Mouse (Mus musculus) liver, embryonic 15.5 days (tissue): ENCODE measurements around the gene Fam81a. TPM values are rescaled to one million over a fixed set of nuclear protein-coding genes. Genes with fewer than 3 reads are reported as not detected.

Source experiments
- ATAC-seq: fragments of 200-750 bp; cut with Nextera tagmentation; 2 replicates; pipeline ENCODE4 v1.8.0; 2017; ENCODE audit warnings: moderate number of reproducible peaks, mild to moderate bottlenecking, moderate library complexity; ENCODE audit not compliant: insufficient read depth
- H3K27ac ChIP-seq: fragments of 300-500 bp; sonication (generic); replicated peaks from 2 replicates; pipeline ENCODE4 v1.5.1; 2015; ENCODE audit warnings: mild to moderate bottlenecking, inconsistent platforms
- H3K27me3 ChIP-seq: fragments of 300-500 bp; sonication (generic); 2 replicates; pipeline ENCODE4 v1.6.1; 2015; ENCODE audit warnings: mild to moderate bottlenecking, inconsistent platforms
- H3K36me3 ChIP-seq: fragments of 300-500 bp; sonication (generic); replicated peaks from 2 replicates; pipeline ENCODE4 v1.6.1; 2015; ENCODE audit warnings: moderate library complexity, mild to moderate bottlenecking, inconsistent platforms
- H3K4me1 ChIP-seq: fragments of 300-500 bp; sonication (generic); replicated peaks from 2 replicates; pipeline ENCODE4 v1.6.1; 2015; ENCODE audit warnings: inconsistent platforms
- H3K4me2 ChIP-seq: fragments of 300-500 bp; sonication (generic); 2 replicates; pipeline ENCODE4 v1.6.1; 2015; ENCODE audit warnings: moderate library complexity, mild to moderate bottlenecking, inconsistent platforms
- H3K4me3 ChIP-seq: fragments of 300-500 bp; sonication (generic); replicated peaks from 2 replicates; pipeline ENCODE4 v1.5.1; 2015; ENCODE audit warnings: mild to moderate bottlenecking, inconsistent platforms
- H3K9ac ChIP-seq: fragments of 300-500 bp; sonication (generic); 2 replicates; pipeline ENCODE4 v1.6.1; 2015; ENCODE audit warnings: moderate library complexity, mild to moderate bottlenecking, inconsistent platforms
- H3K9me3 ChIP-seq: fragments of 300-500 bp; sonication (generic); replicated peaks from 2 replicates; pipeline ENCODE4 v1.6.1; 2016; ENCODE audit warnings: inconsistent platforms
- WGBS: fragments of 180-500 bp; shearing (Covaris S2); methylation state at CpG from one replicate; pipeline ENCODE4 v1.1.7; 2015; ENCODE audit warnings: mixed read lengths; ENCODE audit not compliant: insufficient replicate concordance; 5-methylcytosine and 5-hydroxymethylcytosine counted together
- polyA plus RNA-seq: library from polyadenylated mRNA; unstranded; fragments of >200 nt; fragmentation: Nextera tagmentation; extraction: Ambion mirVana; gene quantifications from 2 replicates; pipeline ENCODE4 v1.2.1, GENCODE M21; 2015

The Fam81a gene
- polyA plus RNA-seq, 1 experiment from 2014 or later: 0.52 TPM

- H3K27ac ChIP-seq: no peak overlapping the region
- no peak for ATAC-seq
- no peak overlapping the region for H3K9ac ChIP-seq
- peaks cover 2% of the 10 kb centered on the region; the same call in 1 of the 2 replicates for H3K4me1 ChIP-seq
- peak overlapping the region; percentile 53 for H3K4me3 ChIP-seq
- no peaks in the 10 kb centered on the region for H3K9me3 ChIP-seq
- H3K4me2 ChIP-seq: peak overlapping the region; percentile 62
- WGBS: under 1% methylated on average over 85 of the region's 87 CpGs
- no peaks in the 10 kb centered on the region for H3K36me3 ChIP-seq
- peaks cover 42% of the 10 kb centered on the region for H3K27me3 ChIP-seq
Measured at GRCm38 (mm10) chr9:70140871-70141796, 1.2 kb downstream of the Fam81a start.

GRCm38 (mm10) chr9:70140340-70140739 lies 2.0 kb downstream of the Fam81a start:
- H3K4me1 ChIP-seq: peaks cover 2% of the 10 kb centered on the region; the same call in 1 of the 2 replicates
- no peak overlapping the region for H3K9ac ChIP-seq
- H3K4me3 ChIP-seq: no peak overlapping the region
- 34% methylated on average over 4 of the region's 4 CpGs for WGBS
- H3K27me3 ChIP-seq: peaks cover 42% of the 10 kb centered on the region
- no peak for ATAC-seq
- no peaks in the 10 kb centered on the region for H3K9me3 ChIP-seq
- H3K4me2 ChIP-seq: peak overlapping the region; percentile 62; the same call in 1 of the 2 replicates
- no peaks in the 10 kb centered on the region for H3K36me3 ChIP-seq
- H3K27ac ChIP-seq: no peak overlapping the region

GRCm38 (mm10) chr9:70139331-70139885 lies 3.0 kb downstream of the Fam81a start:
- peaks cover 42% of the 10 kb centered on the region for H3K27me3 ChIP-seq
- WGBS: 21% methylated on average over 7 of the region's 7 CpGs
- H3K9me3 ChIP-seq: no peaks in the 10 kb centered on the region
- H3K36me3 ChIP-seq: no peaks in the 10 kb centered on the region
- ATAC-seq: peak; percentile 52
- no peak overlapping the region for H3K4me3 ChIP-seq
- peaks cover 6% of the 10 kb centered on the region; the same call in 1 of the 2 replicates for H3K4me1 ChIP-seq
- H3K4me2 ChIP-seq: no peak overlapping the region
- H3K9ac ChIP-seq: no peak overlapping the region
- H3K27ac ChIP-seq: peak overlapping the region; percentile 48; the same call in 1 of the 2 replicates

GRCm38 (mm10) chr9:70138511-70138910 lies 3.8 kb downstream of the Fam81a start:
- Histone ChIP-seq H3K4me3 (no peak overlapping the region), H3K27ac (no peak overlapping the region), H3K4me1 (peaks cover 6% of the 10 kb centered on the region; the same call in 1 of the 2 replicates), H3K9ac (no peak overlapping the region), H3K36me3 (no peaks in the 10 kb centered on the region), H3K27me3 (peaks cover 42% of the 10 kb centered on the region), H3K9me3 (no peaks in the 10 kb centered on the region), H3K4me2 (no peak overlapping the region)
- WGBS: 54% methylated on average over 7 of the region's 7 CpGs
- ATAC-seq: no peak

GRCm38 (mm10) chr9:70137991-70138390 lies 4.4 kb downstream of the Fam81a start:
- ATAC-seq: no peak
- WGBS: 62% methylated on average over 5 of the region's 5 CpGs
- no peak overlapping the region for H3K4me2 ChIP-seq

GRCm38 (mm10) chr9:70135186-70135585 lies 7.2 kb downstream of the Fam81a start:
- 73% methylated on average over 1 of the region's 1 CpGs for WGBS
- peaks cover 14% of the 10 kb centered on the region for H3K27me3 ChIP-seq
- 0 out of 2 replicates have a peak, but pooled peaks cover 4% of the 10 kb centered on the region for H3K4me1 ChIP-seq
- no peaks in the 10 kb centered on the region for H3K9me3 ChIP-seq
- no peak overlapping the region for H3K9ac ChIP-seq
- peak; percentile 22; the same call in 1 of the 2 replicates for ATAC-seq
- H3K36me3 ChIP-seq: no peaks in the 10 kb centered on the region
- H3K27ac ChIP-seq: no peak overlapping the region
- H3K4me3 ChIP-seq: no peak overlapping the region
- H3K4me2 ChIP-seq: no peak overlapping the region

More at GRCm38 (mm10) chr9:70137991-70138390, 4.4 kb downstream of the Fam81a start:
- Histone ChIP-seq H3K9me3 (no peaks in the 10 kb centered on the region), H3K9ac (no peak overlapping the region), H3K4me3 (no peak overlapping the region), H3K27ac (no peak overlapping the region), H3K27me3 (peaks cover 38% of the 10 kb centered on the region), H3K36me3 (no peaks in the 10 kb centered on the region), H3K4me1 (peaks cover 6% of the 10 kb centered on the region; the same call in 1 of the 2 replicates)

GRCm38 (mm10) chr9:70134716-70135115 lies 7.6 kb downstream of the Fam81a start:
- Histone ChIP-seq H3K9ac (no peak overlapping the region), H3K27ac (no peak overlapping the region), H3K9me3 (no peaks in the 10 kb centered on the region), H3K4me2 (no peak overlapping the region), H3K4me3 (no peak overlapping the region), H3K36me3 (no peaks in the 10 kb centered on the region), H3K4me1 (0 out of 2 replicates have a peak, but pooled peaks cover 4% of the 10 kb centered on the region), H3K27me3 (peaks cover 9% of the 10 kb centered on the region)
- WGBS: 44% methylated on average over 5 of the region's 5 CpGs
- no peak for ATAC-seq

GRCm38 (mm10) chr9:70134215-70134614 lies 8.1 kb downstream of the Fam81a start:
- WGBS: 57% methylated on average over 9 of the region's 9 CpGs
- H3K4me3 ChIP-seq: no peak overlapping the region
- H3K4me1 ChIP-seq: 0 out of 2 replicates have a peak, but pooled peaks cover 4% of the 10 kb centered on the region
- ATAC-seq: no peak
- no peak overlapping the region for H3K27ac ChIP-seq
- no peak overlapping the region for H3K9ac ChIP-seq
- no peaks in the 10 kb centered on the region for H3K36me3 ChIP-seq
- H3K9me3 ChIP-seq: no peaks in the 10 kb centered on the region
- peaks cover 4% of the 10 kb centered on the region for H3K27me3 ChIP-seq
- H3K4me2 ChIP-seq: no peak overlapping the region

GRCm38 (mm10) chr9:70130786-70131185 lies 11.6 kb downstream of the Fam81a start:
- Histone ChIP-seq H3K4me2 (no peak overlapping the region), H3K9ac (no peak overlapping the region), H3K4me1 (0 out of 2 replicates have a peak, but pooled peaks cover 4% of the 10 kb centered on the region), H3K36me3 (no peaks in the 10 kb centered on the region), H3K4me3 (no peak overlapping the region), H3K27ac (no peak overlapping the region), H3K9me3 (no peaks in the 10 kb centered on the region), H3K27me3 (no peaks in the 10 kb centered on the region)
- ATAC-seq: no peak
- 67% methylated on average over 5 of the region's 5 CpGs for WGBS

- Histone ChIP-seq H3K9ac (no peak overlapping the region), H3K27me3 (peaks cover 13% of the 10 kb centered on the region; the same call in 1 of the 2 replicates), H3K36me3 (no peaks in the 10 kb centered on the region), H3K4me3 (no peak overlapping the region), H3K9me3 (no peaks in the 10 kb centered on the region), H3K4me1 (no peaks in the 10 kb centered on the region), H3K4me2 (no peak overlapping the region), H3K27ac (no peak overlapping the region)
- 7% methylated on average over 10 of the region's 10 CpGs for WGBS
- no peak for ATAC-seq
Measured at GRCm38 (mm10) chr9:70111869-70112286, 30.5 kb downstream of the Fam81a start.

GRCm38 (mm10) chr9:70110871-70111270 lies 31.5 kb downstream of the Fam81a start:
- Histone ChIP-seq H3K27me3 (peaks cover 13% of the 10 kb centered on the region; the same call in 1 of the 2 replicates), H3K4me2 (no peak overlapping the region), H3K4me3 (no peak overlapping the region), H3K36me3 (no peaks in the 10 kb centered on the region), H3K9ac (no peak overlapping the region), H3K9me3 (no peaks in the 10 kb centered on the region), H3K27ac (no peak overlapping the region), H3K4me1 (no peaks in the 10 kb centered on the region)
- no peak for ATAC-seq
- 51% methylated on average over 7 of the region's 7 CpGs for WGBS
